In genomic region chr3:121535813-121536504, GRCm38 (mm10) we compare ENCODE assay signal across 8 mouse cellular contexts. TPM values are rescaled to one million over a fixed set of nuclear protein-coding genes. Genes with fewer than 3 reads are reported as not detected.
DNase-seq lines count a peak whose midpoint lies in the region; ATAC-seq and TF ChIP-seq lines count a peak whose summit lies in the region.
"Had no signal": no experiment of that assay in that cellular context is flagged by ENCODE, and none has a peak within 500 bp of the region (broad histone marks: within the 10 kb centered on the region; RNA-seq: fewer than 3 reads in every experiment).

No protein-coding gene starts in this region.

- TF ChIP-seq EP300 in MEL (IDR thresholded peaks at IDR 0.05; ENCODE audit: low read depth in 1 of 2, low read length in 2 of 2) = no peak

- WGBS in kidney, postnatal 0 days = 83% methylated on average over 3 of the region's 3 CpGs
- 70% methylated on average over 3 of the region's 3 CpGs for WGBS in limb, embryonic 14.5 days

- peak; percentile 76 for DNase-seq in kidney, postnatal 0 days (ENCODE audit: low spot score)
- no peak for DNase-seq in kidney, adult 11 months
- DNase-seq in MEL (ENCODE audit: low read depth, low spot score) = peak; percentile 57
- peak; percentile 43 for DNase-seq in c-Kit-positive CD71-negative TER-119-negative erythroid progenitor cells, embryonic 14.5 days (ENCODE audit: low read depth)
- DNase-seq in forelimb bud, embryonic 11.5 days (ENCODE audit: low read depth, low spot score) = peak; percentile 53
- DNase-seq in limb, embryonic 14.5 days (ENCODE audit: low spot score) = peak; percentile 70
- peak; percentile 26 for DNase-seq in skeletal muscle tissue, adult 2 months (ENCODE audit: low read depth, low spot score)

- ATAC-seq in kidney, postnatal 0 days (replicated peaks; ENCODE audit: low FRiP score, low read depth) = no peak
- no peak for ATAC-seq in limb, embryonic 14.5 days (ENCODE audit: low FRiP score, low read depth)

- no peak overlapping the region for H3K4me3 ChIP-seq in kidney, postnatal 0 days (replicated peaks; ENCODE audit: low read depth, low read length)
- no peak overlapping the region for H3K4me3 ChIP-seq in MEL (ENCODE audit: control insufficient read depth in 1 of 2, insufficient read depth in 1 of 2, low read depth in 2 of 2, low read length in 2 of 2)
- no peak overlapping the region for H3K4me3 ChIP-seq in limb, embryonic 14.5 days (replicated peaks; ENCODE audit: low read length)

- peak; percentile 88 for TF ChIP-seq RAD21 in MEL (IDR thresholded peaks at IDR 0.05; ENCODE audit: low read depth, low read length)

- no peak overlapping the region for H3K9ac ChIP-seq in kidney, postnatal 0 days (ENCODE audit: low read depth, low read length)
- H3K9ac ChIP-seq in MEL (ENCODE audit: control insufficient read depth, low read depth, low read length, poor library complexity, severe bottlenecking) = no peak overlapping the region
- no peak overlapping the region for H3K9ac ChIP-seq in limb, embryonic 14.5 days (ENCODE audit: low read depth, low read length, severe bottlenecking)

- no peaks in the 10 kb centered on the region for H3K27me3 ChIP-seq in kidney, postnatal 0 days (ENCODE audit: insufficient read depth, low read length)
- no peaks in the 10 kb centered on the region for H3K27me3 ChIP-seq in MEL (ENCODE audit: control insufficient read depth in 1 of 2, insufficient read depth in 2 of 2, low read length in 2 of 2)
- peaks cover 12% of the 10 kb centered on the region for H3K27me3 ChIP-seq in limb, embryonic 14.5 days (ENCODE audit: control insufficient read depth, insufficient read depth, low read length)

- H3K4me1 ChIP-seq in kidney, postnatal 0 days (replicated peaks; ENCODE audit: insufficient read depth, low read length) = peaks cover 13% of the 10 kb centered on the region; the same call in 1 of the 2 replicates
- no peaks in the 10 kb centered on the region for H3K4me1 ChIP-seq in MEL (ENCODE audit: control insufficient read depth in 1 of 2, insufficient read depth in 2 of 2, low read length in 2 of 2)
- H3K4me1 ChIP-seq in limb, embryonic 14.5 days (ENCODE audit: control insufficient read depth, insufficient read depth, low read length) = peaks cover 10% of the 10 kb centered on the region

- no peak overlapping the region for H3K4me2 ChIP-seq in kidney, postnatal 0 days (ENCODE audit: low read length)
- no peak overlapping the region for H3K4me2 ChIP-seq in limb, embryonic 14.5 days (replicated peaks; ENCODE audit: low read depth, low read length, severe bottlenecking)

- no peaks in the 10 kb centered on the region for H3K9me3 ChIP-seq in kidney, postnatal 0 days (replicated peaks; ENCODE audit: low read length)
- no peaks in the 10 kb centered on the region for H3K9me3 ChIP-seq in MEL (replicated peaks; ENCODE audit: insufficient read depth, low read length)
- H3K9me3 ChIP-seq in limb, embryonic 14.5 days (ENCODE audit: control insufficient read depth, low read length) = no peaks in the 10 kb centered on the region

- no peak overlapping the region for H3K27ac ChIP-seq in kidney, postnatal 0 days
- H3K27ac ChIP-seq in MEL (ENCODE audit: control insufficient read depth, low read depth, low read length) = no peak overlapping the region
- H3K27ac ChIP-seq in limb, embryonic 14.5 days (replicated peaks; ENCODE audit: low read depth, low read length) = no peak overlapping the region
- H3K27ac ChIP-seq: macrophage had no signal

- no peaks in the 10 kb centered on the region for H3K36me3 ChIP-seq in kidney, postnatal 0 days (ENCODE audit: insufficient read depth, low read length)
- no peaks in the 10 kb centered on the region for H3K36me3 ChIP-seq in MEL (ENCODE audit: control insufficient read depth in 1 of 2, insufficient read depth in 2 of 2, low read length in 2 of 2)
- H3K36me3 ChIP-seq in limb, embryonic 14.5 days (ENCODE audit: control insufficient read depth, insufficient read depth, low read length) = no peaks in the 10 kb centered on the region

- no peak for TF ChIP-seq POLR2A in MEL (IDR thresholded peaks at IDR 0.05; ENCODE audit: control insufficient read depth in 1 of 2, insufficient read depth in 1 of 2, low read depth in 1 of 2, low read length in 2 of 2, poor library complexity in 1 of 2)
- TF ChIP-seq POLR2A in limb, embryonic 14.5 days (IDR thresholded peaks at IDR 0.05; ENCODE audit: borderline replicate concordance, extremely low read depth, insufficient read depth, insufficient read length) = no peak

- TF ChIP-seq CTCF in kidney, postnatal 0 days (IDR thresholded peaks at IDR 0.05; ENCODE audit: low read depth) = peak; percentile 93
- TF ChIP-seq CTCF in MEL (IDR thresholded peaks at IDR 0.05 in 2 of 3, conservative IDR thresholded peaks at IDR 0.05 in 1 of 3; ENCODE audit: control insufficient read depth in 1 of 3, insufficient read depth in 1 of 3, low read depth in 2 of 3, low read length in 3 of 3, poor library complexity in 1 of 3, severe bottlenecking in 1 of 3) = peak; percentile 69 to 84 (median 82)

- H3K79me2 ChIP-seq in MEL (ENCODE audit: control insufficient read depth, insufficient read depth, low read length, poor library complexity) = no peaks in the 10 kb centered on the region

TF ChIP-seq in MEL, 35 proteins besides CTCF, POLR2A, EP300 and RAD21:
- peak; percentile 77 for TF ChIP-seq ZC3H11A (IDR thresholded peaks at IDR 0.05; ENCODE audit: low read depth, low read length)
- TF ChIP-seq ZNF384 (IDR thresholded peaks at IDR 0.05; ENCODE audit: low read depth, low read length) = peak; percentile 78
- TF ChIP-seq MXI1 (IDR thresholded peaks at IDR 0.05; ENCODE audit: low read depth, low read length) = no peak
- peak; percentile 79 for TF ChIP-seq SMC3 (IDR thresholded peaks at IDR 0.05; ENCODE audit: low read depth, low read length)

RNA-seq across cellular contexts. Expression of gene Slc44a3, which starts 3.8 kb away (rescaled TPM):
- polyA plus RNA-seq in kidney, postnatal 0 days (2015; fragmentation: Nextera tagmentation; extraction: Ambion mirVana) = 16.9 and 18.2 TPM in 2 replicates
- 0.08 TPM in 1 of 2 replicates, not detected in the other for total RNA-seq in MEL (2012; rRNA removed)
- under 1 TPM in 1 of 2 experiments, not detected in 1; 0.11 TPM for polyA plus RNA-seq in MEL (2012; ENCODE audit: insufficient read depth in 1 of 2, insufficient read length in 2 of 2, low read depth in 1 of 2, low replicate concordance in 2 of 2, missing spikeins in 1 of 2)
- 0.82 and 0.91 TPM in 2 replicates for polyA plus RNA-seq in limb, embryonic 14.5 days (2012; rRNA removed)
- polyA plus RNA-seq in limb, embryonic 14.5 days (2014; fragmentation: Nextera tagmentation; extraction: Ambion mirVana) = 1.7 and 2.3 TPM in 2 replicates
- polyA plus RNA-seq: macrophage had no signal
